Mouse (Mus musculus): ENCODE data around the gene Cpe. TPM values are rescaled to one million over a fixed set of nuclear protein-coding genes. Genes with fewer than 3 reads are reported as not detected.

Gene Cpe
- polyA plus RNA-seq, 1 experiment, result 44.3 TPM

GRCm38 (mm10) chr8:64664811-64665210 lies 28.0 kb downstream of the Cpe start:
- Histone ChIP-seq H3K4me3 (no peak overlapping the region), H3K36me3 (ENCODE audit: control insufficient read depth, insufficient read depth) (no peaks in the 10 kb centered on the region), H3K27me3 (ENCODE audit: control insufficient read depth, insufficient read depth, insufficient read length) (no peaks in the 10 kb centered on the region), H3ac (ENCODE audit: control insufficient read depth, insufficient read length) (no peak overlapping the region), H3K79me2 (ENCODE audit: control insufficient read depth, insufficient read depth) (no peaks in the 10 kb centered on the region), H3K4me2 (ENCODE audit: low read depth) (peak overlapping the region; percentile 16)
- TF ChIP-seq TCF12 (IDR thresholded peaks at IDR 0.05; ENCODE audit: insufficient read depth, poor library complexity, severe bottlenecking) (no peak), POLR2AphosphoS2 (IDR thresholded peaks at IDR 0.05; ENCODE audit: insufficient read length, low read depth) (no peak), REST (IDR thresholded peaks at IDR 0.05; ENCODE audit: insufficient read depth, insufficient read length) (no peak), MAX (IDR thresholded peaks at IDR 0.05; ENCODE audit: low read depth) (no peak), CEBPB (IDR thresholded peaks at IDR 0.05; ENCODE audit: insufficient read depth, poor library complexity, severe bottlenecking) (no peak), E2F4 (IDR thresholded peaks at IDR 0.05; ENCODE audit: insufficient read depth) (no peak), POLR2A (IDR thresholded peaks at IDR 0.05; ENCODE audit: insufficient read length, low read depth) (no peak), MYOG (IDR thresholded peaks at IDR 0.05; ENCODE audit: control insufficient read depth in 1 of 3, insufficient read depth in 1 of 3, insufficient read length in 2 of 3, low read depth in 2 of 3) (no peak), MYOD1 (IDR thresholded peaks at IDR 0.05; ENCODE audit: control insufficient read depth in 1 of 3, insufficient read length in 2 of 3, low read depth in 2 of 3) (no peak), USF1 (IDR thresholded peaks at IDR 0.05; ENCODE audit: low read depth) (no peak), SRF (IDR thresholded peaks at IDR 0.05; ENCODE audit: control insufficient read depth, insufficient read length, low read depth) (no peak), TCF3 (IDR thresholded peaks at IDR 0.05; ENCODE audit: insufficient read length, low read depth) (no peak)

GRCm38 (mm10) chr8:64664350-64664749 lies 28.5 kb downstream of the Cpe start:
- no peaks in the 10 kb centered on the region for H3K79me2 ChIP-seq (ENCODE audit: control insufficient read depth, insufficient read depth)
- no peak overlapping the region for H3ac ChIP-seq (ENCODE audit: control insufficient read depth, insufficient read length)
- H3K27me3 ChIP-seq (ENCODE audit: control insufficient read depth, insufficient read depth, insufficient read length), result no peaks in the 10 kb centered on the region
- no peak overlapping the region for H3K4me2 ChIP-seq (ENCODE audit: low read depth)
- no peaks in the 10 kb centered on the region for H3K36me3 ChIP-seq (ENCODE audit: control insufficient read depth, insufficient read depth)
- TF ChIP-seq E2F4 (IDR thresholded peaks at IDR 0.05; ENCODE audit: insufficient read depth) (no peak), SRF (IDR thresholded peaks at IDR 0.05; ENCODE audit: control insufficient read depth, insufficient read length, low read depth) (no peak), MYOG (IDR thresholded peaks at IDR 0.05; ENCODE audit: control insufficient read depth in 1 of 3, insufficient read depth in 1 of 3, insufficient read length in 2 of 3, low read depth in 2 of 3) (no peak), MAX (IDR thresholded peaks at IDR 0.05; ENCODE audit: low read depth) (no peak), MYOD1 (IDR thresholded peaks at IDR 0.05; ENCODE audit: control insufficient read depth in 1 of 3, insufficient read length in 2 of 3, low read depth in 2 of 3) (no peak), POLR2A (IDR thresholded peaks at IDR 0.05; ENCODE audit: insufficient read length, low read depth) (no peak), CEBPB (IDR thresholded peaks at IDR 0.05; ENCODE audit: insufficient read depth, poor library complexity, severe bottlenecking) (no peak), POLR2AphosphoS2 (IDR thresholded peaks at IDR 0.05; ENCODE audit: insufficient read length, low read depth) (no peak), REST (IDR thresholded peaks at IDR 0.05; ENCODE audit: insufficient read depth, insufficient read length) (no peak), TCF12 (IDR thresholded peaks at IDR 0.05; ENCODE audit: insufficient read depth, poor library complexity, severe bottlenecking) (no peak), TCF3 (IDR thresholded peaks at IDR 0.05; ENCODE audit: insufficient read length, low read depth) (no peak), USF1 (IDR thresholded peaks at IDR 0.05; ENCODE audit: low read depth) (no peak)
- no peak overlapping the region for H3K4me3 ChIP-seq

GRCm38 (mm10) chr8:64659097-64659496 lies 33.8 kb downstream of the Cpe start:
- H3ac ChIP-seq (ENCODE audit: control insufficient read depth, insufficient read length), result no peak overlapping the region
- H3K36me3 ChIP-seq (ENCODE audit: control insufficient read depth, insufficient read depth), result no peaks in the 10 kb centered on the region
- H3K4me2 ChIP-seq (ENCODE audit: low read depth), result no peak overlapping the region
- H3K4me3 ChIP-seq, result no peak overlapping the region
- no peaks in the 10 kb centered on the region for H3K27me3 ChIP-seq (ENCODE audit: control insufficient read depth, insufficient read depth, insufficient read length)
- TF ChIP-seq POLR2A (IDR thresholded peaks at IDR 0.05; ENCODE audit: insufficient read length, low read depth), result no peak
- no peak for TF ChIP-seq USF1 (IDR thresholded peaks at IDR 0.05; ENCODE audit: low read depth)
- TF ChIP-seq TCF12 (IDR thresholded peaks at IDR 0.05; ENCODE audit: insufficient read depth, poor library complexity, severe bottlenecking), result no peak
- no peak for TF ChIP-seq MYOD1 (IDR thresholded peaks at IDR 0.05; ENCODE audit: control insufficient read depth in 1 of 3, insufficient read length in 2 of 3, low read depth in 2 of 3)
- TF ChIP-seq TCF3 (IDR thresholded peaks at IDR 0.05; ENCODE audit: insufficient read length, low read depth), result no peak
- no peak for TF ChIP-seq REST (IDR thresholded peaks at IDR 0.05; ENCODE audit: insufficient read depth, insufficient read length)
- TF ChIP-seq POLR2AphosphoS2 (IDR thresholded peaks at IDR 0.05; ENCODE audit: insufficient read length, low read depth), result no peak
- no peak for TF ChIP-seq SRF (IDR thresholded peaks at IDR 0.05; ENCODE audit: control insufficient read depth, insufficient read length, low read depth)
- H3K79me2 ChIP-seq (ENCODE audit: control insufficient read depth, insufficient read depth), result no peaks in the 10 kb centered on the region

- no peak overlapping the region for H3K4me3 ChIP-seq
- no peak overlapping the region for H3ac ChIP-seq (ENCODE audit: control insufficient read depth, insufficient read length)
- H3K79me2 ChIP-seq (ENCODE audit: control insufficient read depth, insufficient read depth), result no peaks in the 10 kb centered on the region
- H3K36me3 ChIP-seq (ENCODE audit: control insufficient read depth, insufficient read depth), result no peaks in the 10 kb centered on the region
- H3K27me3 ChIP-seq (ENCODE audit: control insufficient read depth, insufficient read depth, insufficient read length), result no peaks in the 10 kb centered on the region
- H3K4me2 ChIP-seq (ENCODE audit: low read depth), result no peak overlapping the region
- TF ChIP-seq CEBPB (IDR thresholded peaks at IDR 0.05; ENCODE audit: insufficient read depth, poor library complexity, severe bottlenecking) (no peak), POLR2A (IDR thresholded peaks at IDR 0.05; ENCODE audit: insufficient read length, low read depth) (no peak), TCF12 (IDR thresholded peaks at IDR 0.05; ENCODE audit: insufficient read depth, poor library complexity, severe bottlenecking) (no peak), POLR2AphosphoS2 (IDR thresholded peaks at IDR 0.05; ENCODE audit: insufficient read length, low read depth) (no peak), REST (IDR thresholded peaks at IDR 0.05; ENCODE audit: insufficient read depth, insufficient read length) (no peak), TCF3 (IDR thresholded peaks at IDR 0.05; ENCODE audit: insufficient read length, low read depth) (no peak), MYOD1 (IDR thresholded peaks at IDR 0.05; ENCODE audit: control insufficient read depth in 1 of 3, insufficient read length in 2 of 3, low read depth in 2 of 3) (no peak), E2F4 (IDR thresholded peaks at IDR 0.05; ENCODE audit: insufficient read depth) (no peak)
Observed at GRCm38 (mm10) chr8:64657980-64658401, 34.9 kb downstream of the Cpe start.

GRCm38 (mm10) chr8:64657517-64657916 lies 35.3 kb downstream of the Cpe start:
- Histone ChIP-seq H3K4me3 (no peak overlapping the region), H3K4me2 (ENCODE audit: low read depth) (no peak overlapping the region)

More at GRCm38 (mm10) chr8:64657517-64657916, 35.3 kb downstream of the Cpe start:
- H3K27me3 ChIP-seq (ENCODE audit: control insufficient read depth, insufficient read depth, insufficient read length), result no peaks in the 10 kb centered on the region
- no peak overlapping the region for H3ac ChIP-seq (ENCODE audit: control insufficient read depth, insufficient read length)
- no peak for TF ChIP-seq REST (IDR thresholded peaks at IDR 0.05; ENCODE audit: insufficient read depth, insufficient read length)
- no peak for TF ChIP-seq TCF3 (IDR thresholded peaks at IDR 0.05; ENCODE audit: insufficient read length, low read depth)
- TF ChIP-seq E2F4 (IDR thresholded peaks at IDR 0.05; ENCODE audit: insufficient read depth), result no peak
- TF ChIP-seq POLR2AphosphoS2 (IDR thresholded peaks at IDR 0.05; ENCODE audit: insufficient read length, low read depth), result no peak
- TF ChIP-seq TCF12 (IDR thresholded peaks at IDR 0.05; ENCODE audit: insufficient read depth, poor library complexity, severe bottlenecking), result no peak
- no peak for TF ChIP-seq POLR2A (IDR thresholded peaks at IDR 0.05; ENCODE audit: insufficient read length, low read depth)
- TF ChIP-seq MYOD1 (IDR thresholded peaks at IDR 0.05; ENCODE audit: control insufficient read depth in 1 of 3, insufficient read length in 2 of 3, low read depth in 2 of 3), result no peak
- no peak for TF ChIP-seq CEBPB (IDR thresholded peaks at IDR 0.05; ENCODE audit: insufficient read depth, poor library complexity, severe bottlenecking)
- TF ChIP-seq USF1 (IDR thresholded peaks at IDR 0.05; ENCODE audit: low read depth), result no peak
- TF ChIP-seq SRF (IDR thresholded peaks at IDR 0.05; ENCODE audit: control insufficient read depth, insufficient read length, low read depth), result no peak
- TF ChIP-seq MYOG (IDR thresholded peaks at IDR 0.05; ENCODE audit: control insufficient read depth in 1 of 3, insufficient read depth in 1 of 3, insufficient read length in 2 of 3, low read depth in 2 of 3), result no peak
- no peak for TF ChIP-seq MAX (IDR thresholded peaks at IDR 0.05; ENCODE audit: low read depth)
- no peaks in the 10 kb centered on the region for H3K79me2 ChIP-seq (ENCODE audit: control insufficient read depth, insufficient read depth)
- no peaks in the 10 kb centered on the region for H3K36me3 ChIP-seq (ENCODE audit: control insufficient read depth, insufficient read depth)

Measured in myocyte (in vitro differentiated cells).